Mouse (Mus musculus) urinary bladder, postnatal 14 days (tissue): ENCODE data around the gene 9230102O04Rik.

Source experiments
- DNase-seq: peaks from one replicate; pipeline ENCODE4 v3.0.0; 2021; ENCODE audit warnings: low spot score

Gene 9230102O04Rik

GRCm38 (mm10) chr2:9888913-9889650 lies at the start of gene 9230102O04Rik:
TSS of gene 9230102O04Rik (minus strand) at chr2:9889540.
- DNase-seq = peak; percentile 67

- no peak for DNase-seq
Observed at GRCm38 (mm10) chr2:9935965-9936364, 46.6 kb upstream of the 9230102O04Rik start.

- no peak for DNase-seq
Observed at GRCm38 (mm10) chr2:9926905-9927283, 37.6 kb upstream of the 9230102O04Rik start.

- DNase-seq = no peak
Observed at GRCm38 (mm10) chr2:9926194-9926904, 37.0 kb upstream of the 9230102O04Rik start.

GRCm38 (mm10) chr2:9918691-9919471 lies 29.5 kb upstream of the 9230102O04Rik start:
- DNase-seq = peak; percentile 53

- DNase-seq = no peak
Observed at GRCm38 (mm10) chr2:9917602-9918001, 28.3 kb upstream of the 9230102O04Rik start.

- DNase-seq = no peak
Observed at GRCm38 (mm10) chr2:9905995-9906394, 16.7 kb upstream of the 9230102O04Rik start.

- DNase-seq = no peak
Observed at GRCm38 (mm10) chr2:9903854-9904560, 14.7 kb upstream of the 9230102O04Rik start.

GRCm38 (mm10) chr2:9897846-9898245 lies 8.5 kb upstream of the 9230102O04Rik start:
- DNase-seq = no peak

- DNase-seq = no peak
Observed at GRCm38 (mm10) chr2:9896097-9896770, 6.9 kb upstream of the 9230102O04Rik start.

- no peak for DNase-seq
Observed at GRCm38 (mm10) chr2:9894836-9895593, 5.7 kb upstream of the 9230102O04Rik start.

- DNase-seq = no peak
Observed at GRCm38 (mm10) chr2:9893272-9893953, 4.1 kb upstream of the 9230102O04Rik start.

GRCm38 (mm10) chr2:9892541-9892940 lies 3.2 kb upstream of the 9230102O04Rik start:
- DNase-seq = no peak

GRCm38 (mm10) chr2:9890906-9891305 lies 1.6 kb upstream of the 9230102O04Rik start:
- DNase-seq = no peak

GRCm38 (mm10) chr2:9890251-9890650 lies 911 bp upstream of the 9230102O04Rik start:
- no peak for DNase-seq

- DNase-seq = no peak
Observed at GRCm38 (mm10) chr2:9889651-9890183, 377 bp upstream of the 9230102O04Rik start, which contains the start of gene Gata3. TSS of gene Gata3 (minus strand) at chr2:9890034.

- no peak for DNase-seq
Observed at GRCm38 (mm10) chr2:9887636-9888035, 1.7 kb downstream of the 9230102O04Rik start.

- DNase-seq = no peak
Observed at GRCm38 (mm10) chr2:9886921-9887610, 2.3 kb downstream of the 9230102O04Rik start.

- no peak for DNase-seq
Observed at GRCm38 (mm10) chr2:9886031-9886430, 3.3 kb downstream of the 9230102O04Rik start.
